Mouse (Mus musculus) hindbrain, embryonic 12.5 days (tissue): Measurements from ENCODE around the gene Sfr1. TPM values are rescaled to one million over a fixed set of nuclear protein-coding genes. Genes with fewer than 3 reads are reported as not detected.

ENCODE experiments used
- ATAC-seq: fragments of 200-750 bp; cut with Nextera tagmentation; 2 replicates; pipeline ENCODE4 v1.8.0; 2017; ENCODE audit warnings: moderate TSS enrichment; ENCODE audit not compliant: low FRiP score
- H3K27ac ChIP-seq: fragments of 300-500 bp; sonication (generic); 2 replicates; pipeline ENCODE4 v1.5.1; 2016; ENCODE audit warnings: mild to moderate bottlenecking
- H3K27me3 ChIP-seq: fragments of 300-500 bp; sonication (generic); 2 replicates; pipeline ENCODE4 v1.6.1; 2016; ENCODE audit warnings: mild to moderate bottlenecking
- H3K36me3 ChIP-seq: fragments of 300-500 bp; sonication (generic); 2 replicates; pipeline ENCODE4 v1.6.1; 2016; ENCODE audit warnings: mild to moderate bottlenecking
- H3K4me1 ChIP-seq: fragments of 300-500 bp; sonication (generic); 2 replicates; pipeline ENCODE4 v1.6.1; 2016
- H3K4me2 ChIP-seq: fragments of 300-500 bp; sonication (generic); replicated peaks from 2 replicates; pipeline ENCODE4 v1.6.1; 2016; ENCODE audit warnings: mild to moderate bottlenecking
- H3K4me3 ChIP-seq: fragments of 300-500 bp; sonication (generic); 2 replicates; pipeline ENCODE4 v1.5.1; 2016; ENCODE audit warnings: mild to moderate bottlenecking
- H3K9ac ChIP-seq: fragments of 300-500 bp; sonication (generic); 2 replicates; pipeline ENCODE4 v1.6.1; 2016; ENCODE audit warnings: mild to moderate bottlenecking, moderate library complexity
- H3K9me3 ChIP-seq: fragments of 300-500 bp; sonication (generic); replicated peaks from 2 replicates; pipeline ENCODE4 v1.6.1; 2016; ENCODE audit warnings: mild to moderate bottlenecking
- WGBS: fragments of 180-500 bp; shearing (Covaris S2); methylation state at CpG from one replicate; pipeline ENCODE4 v1.1.7; 2016; 5-methylcytosine and 5-hydroxymethylcytosine counted together
- polyA plus RNA-seq: library from polyadenylated mRNA; unstranded; fragments of >200 nt; fragmentation: Nextera tagmentation; extraction: Ambion mirVana; gene quantifications from 2 replicates; pipeline ENCODE4 v1.2.1, GENCODE M21; 2016

Gene Sfr1
- polyA plus RNA-seq, 1 experiment from 2014 or later: 249 TPM

DNA sequence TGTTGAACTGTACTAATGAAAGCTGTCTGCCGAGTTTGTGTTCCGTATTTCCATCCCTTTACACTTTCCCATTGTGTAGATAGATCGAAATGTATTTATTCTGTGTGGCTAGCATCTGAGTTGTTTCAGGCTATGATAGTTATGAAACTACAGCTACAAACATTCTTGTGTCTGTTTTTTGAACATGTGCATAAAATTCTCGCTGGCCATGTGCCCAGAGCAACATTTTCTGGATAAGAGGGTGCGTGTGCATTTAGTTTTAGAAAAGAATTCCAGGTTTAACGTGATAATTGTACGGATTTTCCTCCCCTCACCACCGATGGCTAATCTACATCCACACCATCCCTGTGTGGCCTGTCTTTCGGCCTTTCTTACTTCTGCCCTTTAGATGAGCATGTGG lies 18.0 kb upstream of the Sfr1 start:
- WGBS: 88% methylated on average over 9 of the region's 9 CpGs
- no peaks in the 10 kb centered on the region for H3K27me3 ChIP-seq
- no peak overlapping the region for H3K9ac ChIP-seq
- H3K4me2 ChIP-seq: no peak overlapping the region
- no peaks in the 10 kb centered on the region for H3K36me3 ChIP-seq
- H3K4me1 ChIP-seq: no peaks in the 10 kb centered on the region
- no peak for ATAC-seq
- no peaks in the 10 kb centered on the region for H3K9me3 ChIP-seq
- H3K27ac ChIP-seq: no peak overlapping the region
- no peak overlapping the region for H3K4me3 ChIP-seq

GRCm38 (mm10) chr19:47716144-47716543 lies 15.3 kb upstream of the Sfr1 start:
- no peaks in the 10 kb centered on the region for H3K4me1 ChIP-seq
- no peak overlapping the region for H3K9ac ChIP-seq
- ATAC-seq: no peak
- no peak overlapping the region for H3K4me3 ChIP-seq
- no peaks in the 10 kb centered on the region for H3K9me3 ChIP-seq
- no peak overlapping the region for H3K4me2 ChIP-seq
- no peaks in the 10 kb centered on the region for H3K36me3 ChIP-seq
- H3K27me3 ChIP-seq: no peaks in the 10 kb centered on the region
- 63% methylated on average over 2 of the region's 2 CpGs for WGBS
- H3K27ac ChIP-seq: no peak overlapping the region

GRCm38 (mm10) chr19:47719147-47719546 lies 12.3 kb upstream of the Sfr1 start:
- Histone ChIP-seq H3K4me3 (no peak overlapping the region), H3K9ac (no peak overlapping the region), H3K27me3 (no peaks in the 10 kb centered on the region), H3K36me3 (no peaks in the 10 kb centered on the region), H3K4me1 (0 out of 2 replicates have a peak, but pooled peaks cover 4% of the 10 kb centered on the region), H3K9me3 (no peaks in the 10 kb centered on the region), H3K4me2 (no peak overlapping the region), H3K27ac (no peak overlapping the region)
- WGBS: 93% methylated on average over 3 of the region's 3 CpGs
- no peak for ATAC-seq

GRCm38 (mm10) chr19:47722471-47722870 lies 9.0 kb upstream of the Sfr1 start:
- Histone ChIP-seq H3K9me3 (no peaks in the 10 kb centered on the region), H3K4me2 (no peak overlapping the region), H3K27ac (no peak overlapping the region), H3K36me3 (no peaks in the 10 kb centered on the region), H3K4me3 (no peak overlapping the region), H3K27me3 (no peaks in the 10 kb centered on the region), H3K9ac (no peak overlapping the region), H3K4me1 (0 out of 2 replicates have a peak, but pooled peaks cover 4% of the 10 kb centered on the region)
- no peak for ATAC-seq
- 70% methylated on average over 6 of the region's 6 CpGs for WGBS

DNA sequence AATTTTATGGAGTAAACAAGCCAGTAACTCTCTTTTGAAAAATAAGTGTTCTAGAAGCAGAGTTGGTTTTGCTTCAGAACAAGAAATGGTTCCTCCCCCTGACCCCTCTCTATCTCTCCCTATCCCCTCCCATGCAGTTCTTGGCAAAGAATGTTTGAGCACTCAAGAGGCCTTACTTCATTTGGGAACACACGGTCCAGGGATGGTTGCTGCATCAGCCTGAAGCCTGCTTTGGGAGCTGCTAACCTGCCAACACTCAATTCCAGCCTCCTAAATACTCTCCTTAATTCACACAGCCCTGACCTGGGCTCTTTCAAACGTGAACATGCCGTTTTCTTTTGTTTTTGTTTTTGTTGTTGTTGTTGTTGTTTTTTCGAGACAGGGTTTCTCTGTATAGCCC lies 6.6 kb upstream of the Sfr1 start:
- Histone ChIP-seq H3K36me3 (no peaks in the 10 kb centered on the region), H3K4me3 (no peak overlapping the region), H3K4me2 (no peak overlapping the region), H3K9ac (no peak overlapping the region), H3K27ac (no peak overlapping the region), H3K9me3 (no peaks in the 10 kb centered on the region), H3K4me1 (0 out of 2 replicates have a peak, but pooled peaks cover 4% of the 10 kb centered on the region), H3K27me3 (no peaks in the 10 kb centered on the region)
- ATAC-seq: no peak
- 76% methylated on average over 4 of the region's 4 CpGs for WGBS

- no peak overlapping the region for H3K4me2 ChIP-seq
- ATAC-seq: no peak
- H3K27me3 ChIP-seq: no peaks in the 10 kb centered on the region
- no peaks in the 10 kb centered on the region for H3K36me3 ChIP-seq
- no peak overlapping the region for H3K4me3 ChIP-seq
- H3K4me1 ChIP-seq: 0 out of 2 replicates have a peak, but pooled peaks cover 11% of the 10 kb centered on the region
- H3K9ac ChIP-seq: no peak overlapping the region
- H3K27ac ChIP-seq: no peak overlapping the region
- WGBS: 73% methylated on average over 7 of the region's 7 CpGs
- no peaks in the 10 kb centered on the region for H3K9me3 ChIP-seq
These were observed 5.8 kb upstream of the Sfr1 start for GRCm38 (mm10) chr19:47725643-47726140.

DNA sequence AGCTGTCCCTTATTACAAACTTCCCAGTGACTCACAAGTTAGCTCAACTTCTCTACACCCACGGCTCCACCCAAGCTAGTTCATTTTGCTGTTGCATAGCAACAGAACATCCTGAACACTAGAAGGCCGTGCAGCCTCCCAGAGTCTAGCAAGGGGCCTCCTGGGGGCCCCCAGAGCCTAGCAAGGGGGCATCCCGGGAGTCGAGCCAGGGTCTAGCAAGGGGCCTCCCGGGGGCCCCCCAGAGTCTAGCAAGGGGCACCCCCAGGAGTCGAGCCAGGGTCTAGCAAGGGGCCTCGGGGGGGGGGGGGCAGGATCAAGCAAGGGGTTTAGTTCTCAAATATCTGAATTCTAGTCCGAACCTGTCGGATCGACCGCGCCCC lies 801 bp upstream of the Sfr1 start:
- peak; percentile 68 for ATAC-seq
- 0 out of 2 replicates have a peak, but pooled peaks cover 12% of the 10 kb centered on the region for H3K4me1 ChIP-seq
- peak overlapping the region; percentile 80 for H3K4me2 ChIP-seq

DNA sequence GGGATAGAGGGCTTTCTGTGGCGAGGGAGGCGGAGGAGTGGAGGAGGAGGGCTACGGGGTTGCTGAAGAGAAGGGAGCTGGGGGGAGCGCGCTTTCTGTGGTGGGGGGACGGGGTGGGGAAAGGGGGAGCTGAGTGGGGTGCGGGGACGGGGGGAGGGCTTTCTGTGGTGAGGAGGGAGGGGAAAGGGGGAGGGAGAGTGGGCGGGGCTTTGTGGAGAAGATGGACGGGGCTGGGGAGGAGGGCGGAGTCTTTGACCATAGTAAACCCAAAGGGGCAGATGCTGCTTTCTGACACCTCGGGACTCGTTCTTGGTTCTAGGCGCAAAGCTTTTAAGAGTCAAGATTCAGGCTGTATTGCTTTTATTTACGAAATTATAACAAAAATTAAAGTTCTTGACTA lies 449 bp downstream of the Sfr1 start:
- Histone ChIP-seq H3K9me3 (no peaks in the 10 kb centered on the region), H3K27me3 (no peaks in the 10 kb centered on the region), H3K36me3 (peaks cover 36% of the 10 kb centered on the region), H3K4me1 (0 out of 2 replicates have a peak, but pooled peaks cover 12% of the 10 kb centered on the region), H3K27ac (peak overlapping the region; percentile 96), H3K4me3 (peak overlapping the region; percentile 74), H3K9ac (peak overlapping the region; percentile 90), H3K4me2 (peak overlapping the region; percentile 80)
- under 1% methylated on average over 12 of the region's 15 CpGs for WGBS
- peak; percentile 53 for ATAC-seq

More for the DNA sequence above, 801 bp upstream of the Sfr1 start:
- peak overlapping the region; percentile 96 for H3K27ac ChIP-seq
- no peaks in the 10 kb centered on the region for H3K9me3 ChIP-seq
- H3K36me3 ChIP-seq: peaks cover 27% of the 10 kb centered on the region
- H3K27me3 ChIP-seq: no peaks in the 10 kb centered on the region
- peak overlapping the region; percentile 74 for H3K4me3 ChIP-seq
- WGBS: under 1% methylated on average over 12 of the region's 12 CpGs
- peak overlapping the region; percentile 69 for H3K9ac ChIP-seq

GRCm38 (mm10) chr19:47747072-47747471 lies 15.6 kb downstream of the Sfr1 start:
- no peaks in the 10 kb centered on the region for H3K27me3 ChIP-seq
- no peaks in the 10 kb centered on the region for H3K4me1 ChIP-seq
- H3K4me2 ChIP-seq: no peak overlapping the region
- H3K4me3 ChIP-seq: no peak overlapping the region
- ATAC-seq: no peak
- no peak overlapping the region for H3K9ac ChIP-seq
- WGBS: 96% methylated on average over 2 of the region's 2 CpGs
- no peaks in the 10 kb centered on the region for H3K9me3 ChIP-seq
- no peak overlapping the region for H3K27ac ChIP-seq
- H3K36me3 ChIP-seq: no peaks in the 10 kb centered on the region

- no peak overlapping the region for H3K27ac ChIP-seq
- H3K4me3 ChIP-seq: no peak overlapping the region
- no peaks in the 10 kb centered on the region for H3K4me1 ChIP-seq
- WGBS: 71% methylated on average over 2 of the region's 2 CpGs
- H3K9me3 ChIP-seq: no peaks in the 10 kb centered on the region
- H3K4me2 ChIP-seq: no peak overlapping the region
- no peaks in the 10 kb centered on the region for H3K27me3 ChIP-seq
- no peaks in the 10 kb centered on the region for H3K36me3 ChIP-seq
- H3K9ac ChIP-seq: no peak overlapping the region
- no peak for ATAC-seq
These were observed 17.5 kb downstream of the Sfr1 start for GRCm38 (mm10) chr19:47748950-47749349.

DNA sequence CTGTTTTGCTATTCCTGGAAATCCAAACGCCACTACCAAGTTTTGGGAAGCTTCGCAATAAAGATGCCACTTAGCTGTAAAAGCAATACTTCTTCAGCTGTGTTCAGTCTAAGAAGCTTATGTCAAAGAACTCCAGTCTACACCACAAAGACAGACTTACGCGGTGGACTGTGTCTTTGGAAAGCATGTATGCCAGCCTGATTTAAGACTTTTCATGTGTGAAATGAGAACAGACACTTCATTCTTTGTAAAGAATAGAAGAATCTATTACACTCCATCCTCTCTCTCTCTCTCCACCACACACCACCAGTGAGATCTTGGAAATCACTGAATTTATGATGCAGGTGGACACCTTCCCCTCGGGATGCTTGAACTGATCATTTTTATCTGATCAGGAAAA lies 18.9 kb downstream of the Sfr1 start:
- Histone ChIP-seq H3K9ac (no peak overlapping the region), H3K4me3 (no peak overlapping the region), H3K36me3 (no peaks in the 10 kb centered on the region), H3K27me3 (no peaks in the 10 kb centered on the region), H3K4me1 (no peaks in the 10 kb centered on the region), H3K4me2 (no peak overlapping the region), H3K27ac (no peak overlapping the region), H3K9me3 (no peaks in the 10 kb centered on the region)
- no peak for ATAC-seq
- 57% methylated on average over 5 of the region's 5 CpGs for WGBS

- H3K4me3 ChIP-seq: no peak overlapping the region
- no peak overlapping the region for H3K4me2 ChIP-seq
- no peaks in the 10 kb centered on the region for H3K9me3 ChIP-seq
- no peaks in the 10 kb centered on the region for H3K4me1 ChIP-seq
- H3K36me3 ChIP-seq: no peaks in the 10 kb centered on the region
- H3K27ac ChIP-seq: no peak overlapping the region
- no peaks in the 10 kb centered on the region for H3K27me3 ChIP-seq
- no peak overlapping the region for H3K9ac ChIP-seq
- WGBS: 94% methylated on average over 9 of the region's 9 CpGs
- no peak for ATAC-seq
These were observed 21.0 kb downstream of the Sfr1 start for GRCm38 (mm10) chr19:47752456-47752855.

- H3K4me1 ChIP-seq: no peaks in the 10 kb centered on the region
- no peak overlapping the region for H3K4me3 ChIP-seq
- no peaks in the 10 kb centered on the region for H3K27me3 ChIP-seq
- H3K9me3 ChIP-seq: no peaks in the 10 kb centered on the region
- H3K9ac ChIP-seq: no peak overlapping the region
- H3K4me2 ChIP-seq: no peak overlapping the region
- no peak for ATAC-seq
- H3K27ac ChIP-seq: no peak overlapping the region
- no peaks in the 10 kb centered on the region for H3K36me3 ChIP-seq
- WGBS: 99% methylated on average over 4 of the region's 4 CpGs
These were observed 22.4 kb downstream of the Sfr1 start for GRCm38 (mm10) chr19:47753921-47754320.
